Mouse (Mus musculus) heart, adult 2 months (tissue): ENCODE results near the gene Ilvbl. TPM values are rescaled to one million over a fixed set of nuclear protein-coding genes. Genes with fewer than 3 reads are reported as not detected.
A peak's percentile ranks its signal among the peaks of the same experiment; 100 is the strongest.

Experiments
- DNase-seq, 2 experiments: peaks; one replicate each; pipeline ENCODE4 v3.0.0; 2021
- H3K27ac ChIP-seq: fragments of 200-600 bp; 2 replicates; pipeline ENCODE4 v1.8.1; 2022
- H3K27me3 ChIP-seq: fragments of 200-500 bp; 2 replicates; pipeline ENCODE4 v1.6.1; 2012; ENCODE audit warnings: mild to moderate bottlenecking, low read length, inconsistent platforms, mixed read lengths; ENCODE audit not compliant: control insufficient read depth, insufficient read depth
- H3K36me3 ChIP-seq: fragments of 200-500 bp; 2 replicates; pipeline ENCODE4 v1.6.1; 2012; ENCODE audit warnings: low read length, inconsistent platforms; ENCODE audit not compliant: control insufficient read depth, insufficient read depth
- H3K4me1 ChIP-seq: fragments of 200-500 bp; 2 replicates; pipeline ENCODE4 v1.6.1; 2011; ENCODE audit warnings: low read length; ENCODE audit not compliant: control insufficient read depth, insufficient read depth
- H3K4me3 ChIP-seq: fragments of 200-600 bp; 2 replicates; pipeline ENCODE4 v1.8.1; 2022
- H3K79me2 ChIP-seq: fragments of 200-500 bp; replicated peaks from 2 replicates; pipeline ENCODE4 v1.6.1; 2012; ENCODE audit warnings: mild to moderate bottlenecking, inconsistent platforms, low read length, moderate library complexity, mixed read lengths; ENCODE audit not compliant: control insufficient read depth, insufficient read depth
- H3K9ac ChIP-seq: fragments of 200-500 bp; 2 replicates; pipeline ENCODE4 v1.6.1; 2012; ENCODE audit warnings: low read depth, mild to moderate bottlenecking, control low read depth, inconsistent platforms, low read length, mixed read lengths
- CTCF ChIP-seq: fragments of 200-600 bp; IDR thresholded peaks from 2 replicates; pipeline ENCODE4 v1.8.1; 2022; ENCODE audit warnings: antibody characterized with exemption, mild to moderate bottlenecking, moderate library complexity
- EP300 ChIP-seq: fragments of 200-500 bp; IDR thresholded peaks from 2 replicates; pipeline ENCODE4 v1.6.1; 2011; ENCODE audit warnings: low read depth, low read length, control low read depth; ENCODE audit not compliant: insufficient read depth
- POLR2A ChIP-seq: fragments of 200-500 bp; IDR thresholded peaks from 2 replicates; pipeline ENCODE4 v1.6.1; 2011; ENCODE audit warnings: mild to moderate bottlenecking, low read depth, low read length, control low read depth; ENCODE audit not compliant: insufficient read depth
- WGBS: fragments of 180-500 bp; shearing (Covaris S2); methylation state at CpG from one replicate; pipeline ENCODE4 v1.1.7; 2018; 5-methylcytosine and 5-hydroxymethylcytosine counted together
- intact Hi-C: fragments of 180-260 bp; cut with DNase I; formaldehyde crosslinking; loops from one replicate; pipeline ENCODE4 v1.15.1; 2025
- polyA plus RNA-seq: library from polyadenylated mRNA; depleted of rRNA; stranded (reverse); fragments of >200 nt; gene quantifications from 2 replicates; pipeline ENCODE4 v1.2.3, GENCODE M21; 2012
- total RNA-seq, 2 experiments: library from RNA; stranded (reverse); gene quantifications; 2 replicates each; pipeline ENCODE4 v1.2.3; 2021

Gene Ilvbl
- total and polyA plus RNA-seq, 3 experiments, result 35.4 to 48.4 (median 39.9) TPM

GRCm38 (mm10) chr10:78592856-78593379 is 18.8 kb downstream of the Ilvbl start:
- WGBS, result 84% methylated on average over 4 of the region's 4 CpGs
- TF ChIP-seq CTCF, result no peak
- TF ChIP-seq EP300, result no peak
- no peak for TF ChIP-seq POLR2A
- Histone ChIP-seq H3K36me3 (no peaks in the 10 kb centered on the region), H3K27ac (no peak overlapping the region), H3K9ac (no peak overlapping the region), H3K27me3 (no peaks in the 10 kb centered on the region), H3K79me2 (peaks cover 1% of the 10 kb centered on the region; the same call in 1 of the 2 replicates), H3K4me1 (no peaks in the 10 kb centered on the region; the same call in 1 of the 2 replicates), H3K4me3 (no peak overlapping the region)
- intact Hi-C loops, result no loop called here
- DNase-seq, result no peak

- Histone ChIP-seq H3K4me3 (no peak overlapping the region), H3K4me1 (no peaks in the 10 kb centered on the region; the same call in 1 of the 2 replicates), H3K27me3 (no peaks in the 10 kb centered on the region), H3K79me2 (peaks cover 1% of the 10 kb centered on the region; the same call in 1 of the 2 replicates), H3K27ac (no peak overlapping the region), H3K36me3 (no peaks in the 10 kb centered on the region), H3K9ac (no peak overlapping the region)
- WGBS, result 86% methylated on average over 5 of the region's 5 CpGs
- no peak for TF ChIP-seq CTCF
- no peak for DNase-seq
- intact Hi-C loops, result no loop called here
These were observed 19.6 kb downstream of the Ilvbl start for GRCm38 (mm10) chr10:78593736-78594135.

DNA sequence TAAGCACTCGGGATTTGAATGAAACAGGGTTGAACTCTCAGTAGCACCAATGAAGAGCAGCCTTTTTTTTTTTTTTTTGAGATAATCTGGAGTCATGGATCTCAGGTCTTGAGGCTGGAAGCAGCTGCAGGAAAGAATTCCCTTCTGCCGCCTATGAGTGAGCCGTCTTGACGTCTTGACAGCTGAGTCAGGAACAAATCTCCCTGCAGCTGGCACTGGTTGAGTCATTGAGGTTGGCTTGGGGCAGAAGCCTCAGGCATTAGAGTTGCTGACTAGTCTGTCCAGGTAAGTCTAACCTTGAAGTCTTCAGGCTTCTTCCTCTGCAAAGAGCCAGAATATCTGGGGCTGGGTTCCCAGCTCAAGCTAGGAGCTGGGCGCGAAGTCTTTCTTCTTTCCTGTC is 20.0 kb downstream of the Ilvbl start:
- H3K79me2 ChIP-seq, result 0 out of 2 replicates have a peak, but pooled peaks cover 1% of the 10 kb centered on the region
- no peaks in the 10 kb centered on the region for H3K36me3 ChIP-seq
- intact Hi-C loops, result no loop called here
- H3K9ac ChIP-seq, result no peak overlapping the region
- TF ChIP-seq CTCF (no peak), EP300 (no peak), POLR2A (no peak)
- H3K27ac ChIP-seq, result no peak overlapping the region
- no peak for DNase-seq
- no peak overlapping the region for H3K4me3 ChIP-seq
- WGBS, result 60% methylated on average over 6 of the region's 6 CpGs
- H3K4me1 ChIP-seq, result no peaks in the 10 kb centered on the region; the same call in 1 of the 2 replicates
- H3K27me3 ChIP-seq, result no peaks in the 10 kb centered on the region

- Histone ChIP-seq H3K79me2 (0 out of 2 replicates have a peak, but pooled peaks cover 1% of the 10 kb centered on the region), H3K4me1 (no peaks in the 10 kb centered on the region; the same call in 1 of the 2 replicates), H3K27me3 (no peaks in the 10 kb centered on the region), H3K4me3 (no peak overlapping the region), H3K9ac (no peak overlapping the region), H3K36me3 (no peaks in the 10 kb centered on the region), H3K27ac (no peak overlapping the region)
- TF ChIP-seq CTCF (no peak), EP300 (no peak), POLR2A (no peak)
- intact Hi-C loops, result no loop called here
- DNase-seq, result no peak
These were observed 20.4 kb downstream of the Ilvbl start for GRCm38 (mm10) chr10:78594566-78594965.

DNA sequence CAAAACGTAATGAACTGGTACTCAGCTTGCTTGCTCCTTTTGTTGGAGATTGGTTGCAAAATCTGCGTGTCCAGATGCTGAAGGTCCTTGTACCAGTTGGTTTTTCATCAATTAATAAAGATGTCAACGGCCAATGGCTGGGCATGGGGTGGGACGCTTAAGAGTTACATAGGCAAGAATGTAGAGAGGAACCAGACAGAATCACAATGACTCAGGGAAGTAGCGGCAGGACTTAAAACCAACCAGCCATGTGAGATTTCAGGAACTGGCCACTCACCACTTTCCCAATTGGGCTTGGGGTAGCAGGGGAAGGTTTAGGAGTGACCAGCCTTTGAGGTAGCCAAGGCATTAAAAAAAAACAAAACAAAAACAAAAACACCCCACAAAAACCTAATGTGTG is 25.7 kb downstream of the Ilvbl start:
- no peak for TF ChIP-seq EP300
- no peak for TF ChIP-seq CTCF
- no peak for TF ChIP-seq POLR2A
- 80% methylated on average over 5 of the region's 5 CpGs for WGBS
- H3K27ac ChIP-seq, result no peak overlapping the region
- H3K27me3 ChIP-seq, result no peaks in the 10 kb centered on the region
- no peaks in the 10 kb centered on the region for H3K36me3 ChIP-seq
- H3K9ac ChIP-seq, result no peak overlapping the region
- DNase-seq, result no peak
- H3K4me3 ChIP-seq, result no peak overlapping the region
- H3K4me1 ChIP-seq, result no peaks in the 10 kb centered on the region
- H3K79me2 ChIP-seq, result no peaks in the 10 kb centered on the region
- intact Hi-C loops, result no loop called here

- Histone ChIP-seq H3K9ac (no peak overlapping the region), H3K27ac (no peak overlapping the region), H3K79me2 (no peaks in the 10 kb centered on the region), H3K36me3 (no peaks in the 10 kb centered on the region), H3K4me3 (no peak overlapping the region), H3K27me3 (no peaks in the 10 kb centered on the region), H3K4me1 (no peaks in the 10 kb centered on the region)
- DNase-seq, result no peak
- TF ChIP-seq CTCF (peak; percentile 76), POLR2A (no peak), EP300 (no peak)
- 24% methylated on average over 3 of the region's 3 CpGs for whole genome bisulfite sequencing
- intact Hi-C loops, result loop anchor here (2.0 kb wide), 1 partner anchor 64 kb away; no protein-coding TSS in a partner anchor
These were observed 30.9 kb downstream of the Ilvbl start for GRCm38 (mm10) chr10:78605080-78605479.
